Mouse (Mus musculus) adrenal gland, postnatal 10 days (tissue): ENCODE measurements at regions not wholly inside any gene's neighbourhood (a gene's known extent, or its start where the extent isn't known, plus 50 kb on each side); places are given as distances from the start of the nearest gene placed in this dataset.

ENCODE experiments used
- DNase-seq: peaks from one replicate; pipeline ENCODE4 v3.0.0; 2021; ENCODE audit warnings: mixed read lengths

DNA sequence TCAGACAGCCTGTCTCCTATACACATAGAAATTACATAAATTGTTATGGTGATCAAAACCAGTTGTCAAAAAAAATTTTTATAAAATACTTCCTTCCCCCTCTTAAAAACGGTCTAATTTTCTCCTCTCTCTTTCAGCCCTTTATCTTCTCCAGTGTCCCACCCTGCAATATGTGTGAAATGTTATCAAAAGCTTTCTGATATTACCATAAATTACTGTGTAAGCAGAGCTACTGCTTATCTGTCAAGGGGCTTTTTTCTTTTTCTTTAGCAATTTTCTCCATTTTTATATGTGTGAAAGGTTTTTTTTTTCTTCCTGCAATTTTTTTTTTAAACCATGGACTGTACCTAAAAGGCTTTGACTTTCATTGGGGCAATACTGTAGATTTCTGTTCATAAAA is 508.4 kb upstream of the Adgrl2 start:
- DNase-seq = no peak

DNA sequence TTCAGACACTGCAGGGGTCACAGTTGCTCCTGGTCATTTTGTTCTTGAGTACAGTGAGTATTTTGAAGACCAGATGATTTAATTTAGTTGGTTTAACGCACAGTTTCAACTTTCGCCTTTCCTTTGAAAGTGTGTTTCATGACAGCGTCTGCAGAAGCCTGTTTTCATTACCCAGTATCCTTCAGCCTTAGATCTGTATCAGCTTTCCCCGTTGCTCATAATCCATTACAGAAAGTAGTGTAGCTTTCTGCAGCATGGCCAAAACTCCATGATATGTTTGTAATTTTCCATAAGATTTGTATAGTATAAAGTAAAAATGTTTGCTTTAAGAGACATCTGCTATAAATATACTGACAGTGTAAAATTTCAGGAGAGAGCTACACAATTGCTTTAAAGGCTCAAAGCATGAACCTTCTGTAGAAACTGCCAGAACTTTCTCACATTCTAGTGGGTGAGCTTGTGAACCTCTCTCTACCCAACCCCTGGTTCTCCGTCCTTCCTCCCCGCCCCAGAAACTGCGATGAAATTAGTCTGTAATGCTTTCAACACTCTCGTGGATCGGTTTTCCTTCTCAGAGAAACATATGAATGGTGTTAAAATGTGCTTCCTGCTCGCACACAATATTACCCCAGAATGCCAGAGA is 506.6 kb upstream of the Adgrl2 start:
- no peak for DNase-seq

DNA sequence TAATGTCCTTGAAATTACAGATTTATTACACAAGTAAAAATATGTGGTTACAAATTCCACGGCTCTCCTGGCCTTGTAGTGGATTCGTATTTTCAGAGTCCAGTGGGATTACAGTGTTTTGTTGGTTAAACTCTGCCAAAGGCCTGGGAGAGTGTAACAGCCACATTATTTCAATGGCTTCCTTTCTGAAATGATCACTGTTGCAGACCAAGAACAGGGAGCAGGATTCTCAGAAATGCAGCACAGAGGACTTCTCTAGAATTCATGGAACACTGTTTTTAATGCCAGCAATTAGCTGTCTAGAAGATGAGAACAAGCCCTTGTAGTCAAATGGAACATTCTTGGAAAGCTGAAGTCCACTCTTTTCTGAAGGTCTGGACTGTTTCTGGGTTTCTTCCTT is 505.8 kb upstream of the Adgrl2 start:
- no peak for DNase-seq

DNA sequence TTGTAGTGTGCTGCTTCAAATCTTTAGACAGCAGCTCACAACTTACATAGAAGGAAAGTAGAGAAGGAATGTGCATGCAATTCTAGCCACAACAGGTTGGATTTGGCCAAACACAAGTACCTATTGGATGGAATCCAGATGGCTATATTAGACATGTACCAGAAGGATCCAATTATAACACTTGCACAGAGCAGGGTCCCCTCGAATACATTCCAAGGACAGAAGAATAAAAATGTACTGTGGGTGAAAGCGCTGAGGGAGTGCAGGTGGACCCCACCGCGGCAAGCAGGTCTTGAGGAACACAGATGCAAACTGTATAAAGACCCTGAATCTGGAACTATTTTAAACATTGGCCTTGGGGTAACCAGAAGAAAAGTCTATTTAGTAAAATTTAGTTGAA is 497.8 kb upstream of the Adgrl2 start:
- no peak for DNase-seq

DNA sequence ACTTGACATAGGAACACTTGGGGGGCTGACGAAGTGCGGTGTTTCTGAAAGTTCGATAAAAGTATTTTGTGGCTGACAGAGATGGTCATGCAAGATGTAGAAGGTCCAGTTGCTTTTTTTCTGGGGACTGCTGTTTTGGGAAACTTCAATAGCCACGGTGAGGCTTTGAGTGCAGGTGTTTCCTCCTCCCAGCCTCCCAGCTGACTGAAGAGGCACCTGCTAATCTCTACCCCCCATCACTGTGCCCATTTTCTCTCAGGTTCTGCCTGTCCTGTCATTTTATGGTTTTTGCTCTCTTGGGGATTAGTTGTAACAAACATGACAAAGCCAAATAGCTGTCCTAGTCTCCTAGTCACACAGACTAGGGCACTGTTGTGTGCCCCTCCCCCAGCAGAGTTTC is 495.1 kb upstream of the Adgrl2 start:
- DNase-seq = no peak

DNA sequence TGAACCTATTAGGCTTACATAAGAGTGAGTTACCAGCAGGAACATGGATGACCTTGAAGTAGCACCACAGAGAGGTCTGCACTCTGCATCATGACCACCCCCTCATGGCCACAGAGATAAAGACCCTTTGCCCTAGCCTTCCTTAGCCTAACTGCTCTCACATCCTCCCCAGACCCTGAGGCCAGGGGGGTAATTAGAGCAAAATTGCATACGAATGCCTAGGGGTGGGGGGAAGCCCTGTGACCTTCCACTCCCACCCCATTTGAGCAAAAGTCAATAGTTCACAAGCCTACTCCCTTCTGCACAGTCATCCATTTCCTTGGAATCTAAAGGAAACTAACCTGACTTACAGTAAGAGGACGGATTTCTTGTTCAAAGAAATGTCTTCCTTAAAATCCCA is 494.0 kb upstream of the Adgrl2 start:
- DNase-seq = no peak

DNA sequence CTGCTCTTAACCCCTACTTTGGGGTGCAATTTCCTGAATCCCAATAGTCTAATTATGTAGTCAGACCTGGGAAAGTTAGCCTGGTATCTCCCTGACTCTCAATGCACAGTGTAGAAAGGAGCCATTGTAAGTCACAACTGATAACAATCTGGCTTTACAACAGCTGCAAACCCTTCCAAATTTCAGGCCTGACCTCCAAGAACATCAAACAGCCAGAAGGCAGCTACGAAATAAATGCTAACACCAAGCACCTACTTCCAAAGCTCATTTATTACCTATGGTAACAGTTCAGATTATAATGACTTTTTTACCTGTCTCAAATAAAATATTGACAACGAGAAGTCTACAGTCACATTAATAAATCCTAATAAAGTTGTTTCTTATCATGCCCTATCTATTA is 485.8 kb upstream of the Adgrl2 start:
- no peak for DNase-seq

DNA sequence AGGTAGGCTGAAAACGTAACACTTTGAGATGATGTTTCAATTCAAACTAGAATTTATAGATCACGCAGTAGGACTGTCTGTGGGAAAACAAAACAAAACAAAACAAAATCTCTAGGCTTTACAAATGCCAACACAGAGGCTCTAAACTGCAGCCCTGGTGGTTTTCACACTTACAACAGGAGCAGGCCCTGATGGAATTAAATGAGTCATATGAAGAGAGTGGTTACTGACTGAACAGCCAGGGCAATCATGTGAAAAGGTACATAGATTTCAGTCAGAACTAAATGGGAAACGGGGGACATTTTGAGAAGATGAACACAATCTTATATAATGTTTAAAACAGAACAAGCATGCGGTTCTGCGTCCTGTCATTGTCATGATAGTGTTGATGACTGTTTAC is 476.6 kb upstream of the Adgrl2 start:
- DNase-seq = no peak

DNA sequence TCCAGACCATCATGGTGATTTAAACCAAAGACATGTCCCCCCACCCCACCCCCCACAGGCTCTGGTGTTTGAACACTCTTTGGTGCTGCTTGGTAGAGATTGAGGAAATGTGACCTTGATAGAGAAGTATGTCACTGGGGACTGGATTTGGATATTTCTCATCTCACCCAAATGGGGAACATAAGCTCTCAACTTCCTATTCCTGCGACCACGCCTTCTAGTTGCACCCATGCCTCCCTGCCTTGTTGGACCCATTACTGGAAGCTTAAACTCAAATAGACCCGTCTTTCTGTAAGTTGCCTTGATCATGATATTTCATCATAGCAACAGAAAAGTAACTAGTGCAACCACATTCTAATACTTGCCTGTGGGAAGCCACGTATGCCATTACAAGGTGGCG is 474.2 kb upstream of the Adgrl2 start:
- DNase-seq = no peak

DNA sequence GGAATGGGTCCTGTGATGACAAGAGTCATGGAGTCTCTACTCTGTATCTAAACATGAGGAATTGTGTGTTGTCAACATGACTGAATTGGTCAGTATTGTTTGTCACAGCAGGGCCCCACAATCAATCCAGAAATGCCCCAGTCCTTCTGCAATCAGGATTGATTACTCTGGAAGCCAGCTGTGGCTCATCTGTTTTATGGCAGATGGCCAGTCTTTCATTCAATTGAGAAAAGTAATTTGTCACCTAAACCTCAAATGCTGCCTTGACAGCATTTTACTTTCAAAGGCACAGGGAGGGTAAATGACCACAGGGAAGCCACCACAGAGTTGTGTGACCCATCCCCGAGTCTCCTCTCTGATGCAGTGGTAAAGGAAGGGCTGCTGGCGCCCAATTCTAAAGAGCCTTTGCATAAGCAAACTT is 471.8 kb upstream of the Adgrl2 start:
- DNase-seq = no peak

DNA sequence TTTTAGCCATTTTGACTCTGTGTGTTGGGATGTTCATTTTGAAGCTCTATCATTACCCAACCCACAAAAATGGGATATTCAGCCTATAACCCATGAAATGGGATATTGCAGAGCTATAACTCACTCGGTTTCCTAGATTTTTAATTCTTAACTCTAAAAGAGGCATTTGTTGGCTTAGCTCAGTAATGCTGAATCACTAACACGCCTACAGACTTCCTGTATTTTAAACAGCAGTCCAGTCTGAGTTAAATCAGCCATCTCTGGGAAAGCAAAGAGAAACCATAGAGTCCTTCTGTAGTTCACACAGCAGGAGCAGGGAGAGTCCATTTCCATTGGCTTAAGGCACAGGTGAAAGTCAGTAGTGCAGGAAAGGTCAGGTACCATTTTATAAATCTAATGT is 471.3 kb upstream of the Adgrl2 start:
- DNase-seq = no peak

DNA sequence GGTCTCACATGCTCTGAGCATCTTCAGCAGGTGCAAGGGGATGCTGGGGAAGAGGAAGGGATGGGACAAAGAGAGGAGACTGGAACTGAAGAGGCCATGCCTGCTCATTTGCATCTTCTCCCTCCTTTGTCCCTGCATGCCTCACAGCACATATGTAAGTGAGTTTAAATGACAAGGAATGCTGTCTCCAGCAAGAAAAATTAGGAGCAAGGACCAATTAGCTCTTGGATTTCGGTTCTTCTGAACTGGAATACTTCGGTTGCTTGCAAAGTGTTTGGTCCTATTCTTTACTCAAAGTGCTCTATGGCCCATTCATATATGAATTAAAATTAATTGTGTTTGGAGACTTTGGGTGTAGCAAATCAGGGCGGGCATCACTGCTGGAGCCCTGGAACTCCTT is 459.0 kb upstream of the Adgrl2 start:
- no peak for DNase-seq

DNA sequence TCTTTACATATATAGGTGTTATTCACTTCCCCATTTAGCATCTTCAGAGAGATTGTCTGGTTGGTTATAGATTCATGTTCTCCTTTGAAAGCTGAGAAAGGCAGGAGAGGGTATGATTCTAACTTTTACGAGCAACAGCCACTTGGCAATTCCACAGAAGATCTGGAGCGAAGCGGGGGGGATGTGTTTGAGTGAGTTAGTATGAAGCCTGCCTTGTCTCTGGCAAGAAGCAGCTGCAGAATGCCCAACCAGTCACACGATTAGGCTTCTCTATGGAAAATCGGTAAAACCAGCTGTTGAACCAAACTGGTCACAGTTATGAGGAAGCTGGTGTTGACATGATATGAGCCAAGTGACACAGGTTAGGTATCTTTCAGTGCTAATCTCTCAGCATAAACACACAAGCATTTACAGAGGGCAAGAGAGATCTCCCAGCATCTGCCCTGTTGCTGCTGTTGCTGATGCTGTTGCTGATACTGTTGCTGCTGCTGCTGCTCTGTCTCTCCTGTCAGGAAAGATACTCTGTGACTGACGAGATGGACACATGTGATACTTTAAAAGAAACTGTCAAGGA is 455.7 kb upstream of the Adgrl2 start:
- DNase-seq = no peak

DNA sequence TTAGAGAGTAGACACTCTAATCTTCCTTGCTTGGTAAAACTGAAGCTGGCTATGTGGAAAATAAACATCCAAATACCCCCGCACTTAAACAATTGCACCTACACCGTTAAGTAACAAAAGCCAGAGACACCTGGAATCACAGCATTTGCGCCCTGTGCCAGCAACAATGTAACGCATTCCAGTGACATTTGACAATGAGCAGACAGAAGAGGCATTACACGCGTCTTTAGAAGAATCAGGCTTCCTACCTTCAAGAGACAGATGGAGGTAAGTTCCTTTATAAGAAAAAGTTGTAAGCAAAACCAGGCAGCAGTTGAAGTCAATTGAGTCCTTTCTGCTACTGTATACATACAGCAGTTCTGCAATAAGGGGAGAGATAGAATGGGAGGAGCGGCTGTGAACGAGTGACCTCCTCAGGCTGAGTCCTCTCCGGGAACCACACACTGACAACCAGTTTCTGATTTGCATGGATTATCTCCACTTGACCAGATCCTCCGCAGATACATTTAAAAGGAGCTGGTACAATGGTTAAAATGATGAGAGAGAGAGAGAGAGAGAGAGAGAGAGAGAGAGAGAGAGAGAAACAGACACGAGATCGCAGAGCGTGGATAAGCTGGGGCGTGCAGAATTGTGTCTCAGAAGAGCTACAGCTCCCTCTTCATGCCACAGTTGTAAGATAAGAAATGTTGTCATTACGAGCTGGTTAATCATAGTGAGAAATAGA is 454.7 kb upstream of the Adgrl2 start:
- peak; percentile 36 for DNase-seq

DNA sequence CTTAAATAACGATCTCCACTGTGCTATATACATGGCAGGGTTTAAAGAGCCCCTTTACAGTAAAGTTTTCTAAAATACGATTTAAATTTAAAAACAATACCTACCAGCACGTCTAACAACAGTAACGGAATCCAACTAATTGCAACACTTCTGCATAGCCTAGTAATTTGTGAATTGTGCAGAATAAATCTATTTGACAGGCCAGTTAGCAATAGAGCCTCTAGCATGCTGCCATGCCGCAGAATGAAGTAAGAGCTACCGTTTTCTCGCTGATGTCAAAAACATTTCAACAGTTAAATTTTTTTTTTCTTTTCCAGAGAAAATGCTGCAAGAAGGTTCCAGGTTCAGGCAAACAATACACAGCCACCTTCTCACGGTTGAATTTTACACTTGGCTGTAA is 454.0 kb upstream of the Adgrl2 start:
- no peak for DNase-seq

DNA sequence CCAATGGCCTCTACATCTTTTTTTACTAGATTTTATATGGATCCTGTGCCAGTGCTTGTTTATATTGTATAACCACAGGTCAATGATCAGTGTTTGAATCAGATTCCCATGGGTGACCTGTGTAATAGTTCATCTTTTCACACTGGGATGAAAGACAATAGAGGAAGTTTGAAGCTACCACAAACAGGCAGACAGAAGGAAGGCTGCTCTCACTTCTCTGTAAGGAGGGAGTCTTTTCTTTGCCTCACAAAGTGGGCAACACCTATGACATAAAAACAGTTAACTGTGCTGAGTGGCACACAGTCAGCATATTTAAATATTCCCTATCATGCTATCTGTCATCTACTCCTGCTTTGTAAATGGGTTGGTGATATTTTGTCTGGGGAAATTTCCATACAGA is 450.9 kb upstream of the Adgrl2 start:
- DNase-seq = no peak

DNA sequence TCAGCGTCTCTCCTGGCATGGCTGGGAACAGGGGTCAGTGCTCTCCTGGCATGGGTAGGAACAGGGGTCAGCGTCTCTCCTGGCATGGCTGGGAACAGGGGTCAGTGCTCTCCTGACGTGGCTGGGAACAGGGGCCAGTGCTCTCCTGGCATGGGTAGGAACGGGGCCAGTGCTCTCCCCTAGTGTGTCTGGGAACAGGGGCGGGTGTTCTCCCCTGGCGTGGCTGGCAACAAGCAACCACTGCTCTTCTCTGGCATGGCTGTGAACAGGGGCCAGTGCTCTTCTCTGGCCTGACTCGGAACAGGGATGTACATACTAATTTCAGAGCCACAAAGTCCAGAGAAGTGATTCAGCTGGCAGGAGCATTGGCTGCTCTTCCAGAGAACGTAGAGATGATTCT is 447.4 kb upstream of the Adgrl2 start:
- DNase-seq = no peak

DNA sequence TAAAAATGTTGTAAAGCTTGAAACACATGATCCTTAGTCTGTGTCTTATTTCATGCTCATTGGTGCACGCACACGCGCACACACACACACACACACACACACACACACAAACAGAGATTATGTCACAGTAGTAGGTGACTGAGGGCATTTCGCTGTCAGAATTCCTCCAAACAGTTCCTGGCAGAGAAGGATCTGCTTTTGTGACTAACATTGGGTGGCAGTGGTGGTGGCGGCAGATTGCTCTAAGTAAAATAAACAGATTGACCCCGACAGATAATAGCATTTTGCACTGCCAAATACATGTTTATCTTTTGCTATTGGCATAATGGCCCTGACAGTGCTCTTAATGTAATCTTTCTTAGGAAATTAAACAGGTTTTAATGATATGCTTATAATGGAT is 446.6 kb upstream of the Adgrl2 start:
- DNase-seq = no peak

DNA sequence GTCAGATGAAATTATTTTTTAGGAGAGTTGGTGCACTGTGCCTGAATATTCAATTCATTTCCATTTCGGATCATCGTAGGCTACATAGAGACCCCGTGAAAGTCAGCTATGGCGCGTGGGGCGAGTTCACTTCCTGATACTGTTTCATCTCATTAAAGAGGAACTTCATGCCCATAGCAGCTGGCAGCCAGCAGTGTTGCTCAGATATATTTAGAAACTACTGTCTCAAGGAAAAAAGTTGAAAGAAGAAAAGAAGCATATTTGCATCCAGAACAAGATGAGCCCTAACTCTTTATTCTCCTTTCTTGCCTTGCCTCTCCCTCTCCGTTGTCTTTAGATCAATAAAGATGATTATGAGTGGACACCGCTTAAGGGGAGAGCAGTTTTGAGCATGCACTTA is 446.1 kb upstream of the Adgrl2 start:
- DNase-seq = no peak

DNA sequence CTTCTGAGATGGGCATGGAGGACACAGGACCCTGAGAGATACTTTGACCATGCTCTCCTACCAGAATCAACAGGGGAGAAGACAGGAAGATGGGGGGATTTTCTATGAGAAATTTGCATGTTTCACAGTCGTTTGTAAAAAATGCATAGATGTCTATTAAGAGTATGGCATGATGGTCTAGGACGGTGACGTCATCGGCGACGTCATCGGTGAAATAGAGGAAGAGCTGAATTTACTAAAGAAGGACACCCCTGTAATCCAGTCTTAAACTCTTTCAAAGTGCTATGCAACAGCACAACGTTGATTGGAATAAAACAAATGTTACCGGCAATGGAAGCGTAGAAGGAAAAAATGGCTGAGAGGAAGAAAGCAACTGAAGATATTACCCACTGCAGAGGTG is 441.4 kb upstream of the Adgrl2 start:
- DNase-seq = no peak

DNA sequence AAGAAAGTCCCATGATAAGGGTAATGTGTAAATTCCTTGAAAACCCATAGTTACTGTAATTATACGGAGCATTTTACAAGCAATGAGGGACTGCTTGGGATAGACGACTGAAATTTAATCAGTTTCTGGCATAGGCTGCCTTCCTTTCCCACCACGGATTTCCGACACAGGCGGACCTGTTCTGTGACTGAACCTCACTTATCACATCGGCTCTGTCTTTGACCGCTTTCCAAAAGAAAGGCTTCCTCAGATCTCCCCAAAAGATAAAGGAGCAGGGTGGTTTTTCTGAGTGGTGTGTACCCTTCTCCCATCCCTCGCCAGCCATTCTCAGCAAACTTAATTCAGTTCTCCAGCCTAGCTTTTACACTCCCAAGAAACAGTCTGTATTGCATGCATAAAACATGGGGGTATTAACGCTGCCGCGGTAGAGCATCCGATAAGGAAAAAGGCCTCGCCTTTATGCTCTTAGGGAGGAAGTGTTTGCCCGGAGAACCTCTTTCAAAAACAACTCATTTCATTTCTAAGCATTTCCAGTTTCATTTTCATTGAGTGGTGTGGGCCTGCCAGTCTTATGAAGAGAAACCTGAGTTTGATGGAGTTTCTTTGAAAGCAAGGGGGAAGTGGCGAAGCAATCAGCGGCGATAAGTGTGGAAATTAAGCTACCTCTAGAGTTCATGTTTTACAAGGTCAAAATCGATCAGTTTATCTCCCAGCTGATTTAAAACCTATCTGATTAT is 435.8 kb upstream of the Adgrl2 start:
- no peak for DNase-seq

DNA sequence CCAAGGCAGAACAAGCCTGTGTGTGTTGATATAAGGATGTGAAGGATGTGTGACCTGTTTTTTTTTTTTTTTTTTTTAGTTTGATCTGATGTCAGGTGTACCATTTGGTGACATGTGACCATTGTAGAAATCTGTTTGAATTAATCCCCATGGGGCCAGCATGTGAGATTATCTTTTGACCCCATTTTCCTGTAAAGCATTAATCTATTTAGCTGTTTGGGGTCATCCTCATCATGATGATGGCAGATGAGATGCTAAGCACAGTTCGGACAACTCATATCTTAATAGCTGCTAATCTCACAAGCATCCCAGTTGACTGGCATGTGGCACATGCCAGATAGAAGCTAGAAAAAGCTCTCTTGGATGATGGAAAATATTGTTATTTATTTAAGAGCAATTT is 434.0 kb upstream of the Adgrl2 start:
- DNase-seq = no peak

DNA sequence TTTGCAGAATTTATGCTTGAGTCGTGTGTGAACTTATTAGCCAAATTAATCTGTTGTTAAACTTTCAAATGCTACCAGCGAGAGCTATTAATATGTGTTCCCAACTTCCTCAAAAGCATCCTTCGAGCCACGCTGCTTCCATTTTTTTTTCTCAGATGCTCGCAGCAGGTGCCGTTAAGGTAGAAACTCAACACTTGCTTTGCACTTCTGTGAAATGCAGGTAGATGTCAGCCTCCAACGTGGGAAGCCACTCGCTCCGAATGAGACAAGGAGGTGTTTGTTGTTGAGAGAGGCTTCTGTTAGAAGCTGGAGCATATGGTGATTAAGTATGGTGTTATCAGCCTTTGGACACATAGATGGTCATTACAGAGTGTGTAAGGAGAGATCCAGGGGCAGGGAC is 433.1 kb upstream of the Adgrl2 start:
- no peak for DNase-seq

DNA sequence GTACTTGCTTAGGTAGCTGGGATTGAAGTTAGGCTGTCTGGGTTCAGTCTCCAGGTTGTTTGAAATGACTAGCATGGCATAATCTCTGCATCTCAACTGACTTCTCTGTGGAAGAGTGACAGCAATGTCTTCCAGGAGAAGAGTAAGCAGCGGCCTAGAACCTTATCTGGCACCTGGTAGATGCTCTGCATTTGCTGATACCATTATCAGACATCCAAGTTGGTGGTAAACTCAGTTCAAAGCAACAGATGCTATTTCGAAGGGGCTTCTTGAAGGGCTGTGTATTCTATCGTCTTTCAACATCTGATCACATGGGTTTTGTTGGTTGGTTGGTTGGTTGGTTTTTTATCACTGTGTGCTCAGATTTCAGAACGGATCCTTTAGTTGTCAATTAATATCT is 424.7 kb upstream of the Adgrl2 start:
- DNase-seq = no peak
